Mouse (Mus musculus) heart, embryonic 12.5 days (tissue): ENCODE data around the gene Odf4. TPM values are rescaled to one million over a fixed set of nuclear protein-coding genes. Genes with fewer than 3 reads are reported as not detected.

Source experiments
- ATAC-seq: fragments of 200-750 bp; cut with Nextera tagmentation; 2 replicates; pipeline ENCODE4 v1.8.0; 2017; ENCODE audit warnings: moderate TSS enrichment, moderate library complexity; ENCODE audit not compliant: insufficient number of reproducible peaks, low FRiP score
- H3K27ac ChIP-seq: fragments of 300-500 bp; sonication (generic); 2 replicates; pipeline ENCODE4 v1.5.1; 2016; ENCODE audit warnings: mild to moderate bottlenecking, moderate library complexity; ENCODE audit not compliant: poor library complexity, severe bottlenecking
- H3K27me3 ChIP-seq: fragments of 300-500 bp; sonication (generic); replicated peaks from 2 replicates; pipeline ENCODE4 v1.6.1; 2016; ENCODE audit warnings: mild to moderate bottlenecking, moderate library complexity
- H3K36me3 ChIP-seq: fragments of 300-500 bp; sonication (generic); 2 replicates; pipeline ENCODE4 v1.6.1; 2016; ENCODE audit warnings: mild to moderate bottlenecking, moderate library complexity
- H3K4me1 ChIP-seq: fragments of 300-500 bp; sonication (generic); replicated peaks from 2 replicates; pipeline ENCODE4 v1.6.1; 2016; ENCODE audit warnings: mild to moderate bottlenecking
- H3K4me2 ChIP-seq: fragments of 300-500 bp; sonication (generic); 2 replicates; pipeline ENCODE4 v1.6.1; 2016; ENCODE audit warnings: mild to moderate bottlenecking, moderate library complexity
- H3K4me3 ChIP-seq: fragments of 300-500 bp; sonication (generic); 2 replicates; pipeline ENCODE4 v1.5.1; 2016; ENCODE audit warnings: mild to moderate bottlenecking
- H3K9ac ChIP-seq: fragments of 300-500 bp; sonication (generic); 2 replicates; pipeline ENCODE4 v1.6.1; 2016; ENCODE audit warnings: mild to moderate bottlenecking, moderate library complexity
- H3K9me3 ChIP-seq: fragments of 300-500 bp; sonication (generic); replicated peaks from 2 replicates; pipeline ENCODE4 v1.6.1; 2016; ENCODE audit warnings: mild to moderate bottlenecking, moderate library complexity
- WGBS: fragments of 180-500 bp; shearing (Covaris S2); methylation state at CpG from one replicate; pipeline ENCODE4 v1.1.7; 2016; 5-methylcytosine and 5-hydroxymethylcytosine counted together
- polyA plus RNA-seq: library from polyadenylated mRNA; unstranded; fragments of >200 nt; fragmentation: Nextera tagmentation; extraction: Ambion mirVana; gene quantifications from 2 replicates; pipeline ENCODE4 v1.2.1, GENCODE M21; 2016

Odf4 gene
- polyA plus RNA-seq, 1 experiment from 2014 or later = not detected

DNA sequence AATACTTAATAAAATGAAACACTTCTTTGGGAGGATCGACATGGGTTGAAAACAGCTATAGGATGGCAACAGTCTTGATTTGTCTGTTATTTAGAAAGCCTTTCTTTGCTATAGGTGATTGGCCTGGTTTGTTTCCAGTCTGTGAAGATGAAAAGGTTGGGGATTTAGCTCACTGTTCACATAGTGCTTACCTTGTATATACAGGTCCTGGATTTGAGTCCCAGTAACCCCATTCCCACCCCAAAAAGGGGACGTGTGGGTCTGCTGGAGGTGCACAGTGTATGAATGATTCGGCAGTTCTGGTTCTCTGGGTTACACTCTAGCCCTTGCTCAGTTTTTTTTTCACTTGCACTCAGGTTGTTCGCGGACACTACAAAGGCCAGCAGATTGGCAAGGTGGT lies 24.1 kb downstream of the Odf4 start:
- H3K27me3 ChIP-seq = no peaks in the 10 kb centered on the region
- peaks cover 15% of the 10 kb centered on the region for H3K4me1 ChIP-seq
- H3K4me3 ChIP-seq = peak overlapping the region; percentile 78
- ATAC-seq = no peak
- 0 out of 2 replicates have a peak overlapping the region, but pooled peaks have one; percentile 28 for H3K27ac ChIP-seq
- peak overlapping the region; percentile 88 for H3K4me2 ChIP-seq
- H3K9ac ChIP-seq = peak overlapping the region; percentile 93
- WGBS = 75% methylated on average over 5 of the region's 5 CpGs
- peaks cover 51% of the 10 kb centered on the region for H3K36me3 ChIP-seq
- no peaks in the 10 kb centered on the region for H3K9me3 ChIP-seq

- no peak for ATAC-seq
- H3K4me3 ChIP-seq = peak overlapping the region; percentile 78
- H3K27me3 ChIP-seq = no peaks in the 10 kb centered on the region
- H3K27ac ChIP-seq = 0 out of 2 replicates have a peak overlapping the region, but pooled peaks have one; percentile 28
- H3K4me1 ChIP-seq = peaks cover 15% of the 10 kb centered on the region
- H3K36me3 ChIP-seq = peaks cover 50% of the 10 kb centered on the region
- no peaks in the 10 kb centered on the region for H3K9me3 ChIP-seq
- H3K4me2 ChIP-seq = peak overlapping the region; percentile 88
- 2% methylated on average over 11 of the region's 11 CpGs for WGBS
- peak overlapping the region; percentile 93 for H3K9ac ChIP-seq
These were observed 24.5 kb downstream of the Odf4 start for GRCm38 (mm10) chr11:68902367-68902766.

DNA sequence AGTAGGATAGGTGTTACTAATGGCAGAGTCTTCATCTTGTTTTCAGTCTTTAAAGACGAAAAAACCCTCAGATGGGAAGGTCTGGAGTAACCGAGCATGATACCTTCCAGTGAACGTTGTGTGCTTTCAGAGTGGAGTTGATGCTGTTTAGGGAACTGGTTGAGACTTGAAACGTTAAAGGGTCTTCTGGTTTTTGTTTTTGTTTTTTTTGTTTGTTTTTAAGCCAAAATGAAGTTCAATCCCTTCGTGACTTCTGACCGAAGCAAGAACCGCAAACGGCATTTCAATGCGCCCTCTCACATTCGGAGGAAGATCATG lies 24.9 kb downstream of the Odf4 start:
- H3K27ac ChIP-seq = peak overlapping the region; percentile 94
- peaks cover 15% of the 10 kb centered on the region for H3K4me1 ChIP-seq
- H3K4me3 ChIP-seq = peak overlapping the region; percentile 78
- H3K27me3 ChIP-seq = no peaks in the 10 kb centered on the region
- peaks cover 46% of the 10 kb centered on the region for H3K36me3 ChIP-seq
- WGBS = under 1% methylated on average over 10 of the region's 10 CpGs
- H3K9ac ChIP-seq = peak overlapping the region; percentile 93
- no peaks in the 10 kb centered on the region for H3K9me3 ChIP-seq
- no peak for ATAC-seq
- H3K4me2 ChIP-seq = peak overlapping the region; percentile 88

DNA sequence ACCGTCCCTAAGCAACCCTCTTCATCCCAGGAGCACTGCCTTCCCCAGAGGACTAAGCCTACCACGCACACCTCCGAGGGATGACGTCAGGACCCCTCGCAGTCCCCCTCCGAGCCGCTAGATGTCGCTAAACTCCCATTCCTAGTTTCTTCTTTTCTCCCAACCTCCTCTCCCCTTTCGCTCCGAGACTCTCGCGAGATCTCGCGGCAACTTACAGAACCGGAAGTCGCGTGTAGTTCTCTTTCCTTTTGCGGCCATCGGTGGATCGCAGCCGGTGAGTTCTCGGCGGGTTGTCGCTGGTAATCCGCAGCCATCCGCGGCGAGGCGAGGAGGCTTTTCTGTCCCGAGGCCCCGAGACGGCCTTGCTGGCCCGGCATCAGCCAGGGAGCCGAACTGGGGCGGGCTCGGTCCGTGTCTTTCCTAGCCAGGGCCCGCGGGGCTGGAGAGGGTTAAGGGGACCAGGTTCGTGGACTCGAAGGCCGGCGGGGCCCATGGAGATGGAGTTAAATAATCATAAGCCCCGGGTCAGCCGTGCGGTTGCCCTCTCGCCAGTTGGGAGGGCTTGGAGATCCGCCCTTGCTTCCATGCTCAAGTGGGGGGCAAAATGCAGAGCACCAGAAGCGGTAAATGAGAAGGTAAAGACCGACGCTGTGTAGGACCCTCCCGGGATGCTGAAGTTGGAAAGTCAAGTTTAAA lies 25.4 kb downstream of the Odf4 start, which contains the start of gene Rpl26:
Gene Rpl26, plus strand, starts transcription at position 233 of the 696 bp plus-strand sequence.
- ATAC-seq = peak; percentile 90
- Histone ChIP-seq H3K36me3 (peaks cover 41% of the 10 kb centered on the region), H3K9me3 (no peaks in the 10 kb centered on the region), H3K4me2 (peak within 1 kb of the TSS; percentile 88), H3K9ac (peak within 1 kb of the TSS; percentile 93), H3K4me3 (peak within 1 kb of the TSS; percentile 78), H3K4me1 (peaks cover 15% of the 10 kb centered on the region), H3K27ac (peak within 1 kb of the TSS; percentile 94), H3K27me3 (no peaks in the 10 kb centered on the region)
- under 1% methylated on average over 52 of the region's 52 CpGs for WGBS

GRCm38 (mm10) chr11:68900519-68901350 lies 26.1 kb downstream of the Odf4 start:
- H3K4me1 ChIP-seq = peaks cover 15% of the 10 kb centered on the region
- H3K27me3 ChIP-seq = no peaks in the 10 kb centered on the region
- 25% methylated on average over 31 of the region's 31 CpGs for WGBS
- peaks cover 33% of the 10 kb centered on the region for H3K36me3 ChIP-seq
- H3K9ac ChIP-seq = peak overlapping the region; percentile 58
- H3K4me3 ChIP-seq = peak overlapping the region; percentile 78
- no peak overlapping the region for H3K27ac ChIP-seq
- H3K9me3 ChIP-seq = no peaks in the 10 kb centered on the region
- peak overlapping the region; percentile 77 for H3K4me2 ChIP-seq
- ATAC-seq = peak; percentile 22

DNA sequence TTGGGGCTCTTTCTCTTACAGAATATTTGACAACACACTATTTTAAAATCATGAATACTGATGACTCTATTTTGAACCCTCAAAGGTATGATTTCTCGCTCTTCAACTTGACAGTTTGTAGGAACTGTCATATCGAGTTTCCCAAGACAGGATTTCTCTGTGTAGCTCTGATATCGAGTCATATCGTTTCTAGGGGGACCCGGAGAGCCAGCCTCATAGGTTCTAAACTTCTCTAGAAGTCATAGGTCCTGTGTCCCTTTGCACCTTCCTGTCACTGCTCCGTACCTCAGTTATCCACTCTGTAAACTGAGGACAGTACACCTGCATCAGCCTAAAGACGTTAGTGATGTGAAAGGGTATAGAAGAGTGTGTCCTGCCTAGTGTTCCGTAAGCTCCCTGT lies 27.1 kb downstream of the Odf4 start:
- no peak overlapping the region for H3K4me3 ChIP-seq
- WGBS = 84% methylated on average over 8 of the region's 8 CpGs
- H3K9ac ChIP-seq = no peak overlapping the region
- no peak for ATAC-seq
- H3K27ac ChIP-seq = no peak overlapping the region
- peaks cover 25% of the 10 kb centered on the region for H3K36me3 ChIP-seq
- no peaks in the 10 kb centered on the region for H3K27me3 ChIP-seq
- H3K9me3 ChIP-seq = no peaks in the 10 kb centered on the region
- no peak overlapping the region for H3K4me2 ChIP-seq
- peaks cover 15% of the 10 kb centered on the region for H3K4me1 ChIP-seq

DNA sequence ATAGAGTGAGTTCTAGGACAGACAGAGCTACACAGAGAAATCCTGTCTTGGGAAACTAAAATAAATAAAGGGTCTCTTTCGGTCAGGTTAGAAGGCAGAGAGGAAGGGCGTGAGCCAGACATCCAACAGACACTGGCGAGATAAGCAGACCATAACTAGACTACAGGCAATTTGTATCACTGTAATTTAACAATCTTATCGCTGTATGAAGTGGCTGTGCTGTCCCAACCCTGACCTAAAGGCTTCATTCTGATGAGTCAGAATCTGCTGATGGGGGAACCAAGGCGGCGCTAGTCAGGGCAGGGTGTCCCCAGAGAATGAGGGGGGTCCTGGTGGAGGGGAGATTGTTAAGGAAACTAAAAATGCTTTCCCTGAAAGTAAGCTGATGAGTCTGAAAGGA lies 28.1 kb downstream of the Odf4 start:
- H3K4me1 ChIP-seq = peaks cover 15% of the 10 kb centered on the region
- no peaks in the 10 kb centered on the region for H3K9me3 ChIP-seq
- WGBS = 62% methylated on average over 6 of the region's 6 CpGs
- H3K4me2 ChIP-seq = no peak overlapping the region
- H3K27me3 ChIP-seq = no peaks in the 10 kb centered on the region
- no peak for ATAC-seq
- peaks cover 15% of the 10 kb centered on the region for H3K36me3 ChIP-seq
- no peak overlapping the region for H3K27ac ChIP-seq
- H3K4me3 ChIP-seq = no peak overlapping the region
- no peak overlapping the region for H3K9ac ChIP-seq

GRCm38 (mm10) chr11:68897838-68898237 lies 29.0 kb downstream of the Odf4 start:
- Histone ChIP-seq H3K4me1 (peaks cover 13% of the 10 kb centered on the region), H3K4me3 (no peak overlapping the region)
- 64% methylated on average over 6 of the region's 6 CpGs for WGBS

DNA sequence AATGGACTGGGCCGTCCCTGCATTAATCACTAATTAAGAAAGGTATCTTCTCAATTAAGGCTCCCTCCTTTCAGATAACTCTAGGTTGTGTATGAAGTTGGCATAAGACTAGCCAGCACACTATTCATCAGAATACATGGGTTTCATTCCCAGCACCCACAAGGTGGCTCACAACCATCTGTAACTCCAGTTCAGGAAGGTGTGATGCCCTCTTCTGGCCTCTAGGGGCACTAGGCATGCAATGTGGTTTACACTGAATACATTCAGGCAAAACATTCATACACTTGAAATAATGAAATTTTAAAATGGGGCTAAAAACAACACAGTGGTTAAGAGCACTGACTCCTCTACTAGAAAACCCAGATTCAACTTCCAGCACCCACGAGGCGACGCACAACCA lies 29.8 kb downstream of the Odf4 start:
- Histone ChIP-seq H3K9ac (no peak overlapping the region), H3K4me3 (no peak overlapping the region), H3K36me3 (no peaks in the 10 kb centered on the region), H3K4me1 (peaks cover 14% of the 10 kb centered on the region), H3K9me3 (no peaks in the 10 kb centered on the region), H3K4me2 (no peak overlapping the region), H3K27ac (no peak overlapping the region), H3K27me3 (0 out of 2 replicates have a peak, but pooled peaks cover 4% of the 10 kb centered on the region)
- 51% methylated on average over 4 of the region's 4 CpGs for WGBS
- no peak for ATAC-seq

More at GRCm38 (mm10) chr11:68897838-68898237, 29.0 kb downstream of the Odf4 start:
- no peak overlapping the region for H3K4me2 ChIP-seq
- peaks cover 5% of the 10 kb centered on the region for H3K36me3 ChIP-seq
- H3K27ac ChIP-seq = no peak overlapping the region
- no peaks in the 10 kb centered on the region for H3K9me3 ChIP-seq
- H3K9ac ChIP-seq = no peak overlapping the region
- 0 out of 2 replicates have a peak, but pooled peaks cover 3% of the 10 kb centered on the region for H3K27me3 ChIP-seq
- no peak for ATAC-seq

GRCm38 (mm10) chr11:68896247-68896646 lies 30.6 kb downstream of the Odf4 start:
- H3K9ac ChIP-seq = no peak overlapping the region
- H3K27me3 ChIP-seq = 0 out of 2 replicates have a peak, but pooled peaks cover 4% of the 10 kb centered on the region
- ATAC-seq = no peak
- no peak overlapping the region for H3K27ac ChIP-seq
- no peaks in the 10 kb centered on the region for H3K9me3 ChIP-seq
- H3K4me3 ChIP-seq = no peak overlapping the region
- no peaks in the 10 kb centered on the region for H3K36me3 ChIP-seq
- H3K4me2 ChIP-seq = no peak overlapping the region
- H3K4me1 ChIP-seq = peaks cover 18% of the 10 kb centered on the region
- WGBS = 76% methylated on average over 5 of the region's 5 CpGs

- ATAC-seq = no peak
- Histone ChIP-seq H3K36me3 (no peaks in the 10 kb centered on the region), H3K27ac (no peak overlapping the region), H3K9ac (no peak overlapping the region), H3K27me3 (0 out of 2 replicates have a peak, but pooled peaks cover 4% of the 10 kb centered on the region), H3K4me3 (no peak overlapping the region), H3K4me2 (no peak overlapping the region), H3K4me1 (peaks cover 13% of the 10 kb centered on the region), H3K9me3 (no peaks in the 10 kb centered on the region)
- 64% methylated on average over 12 of the region's 12 CpGs for WGBS
These were observed 32.9 kb downstream of the Odf4 start for GRCm38 (mm10) chr11:68893911-68894464.
